Mouse (Mus musculus) layer of hippocampus, adult 9-11 months (tissue): Measurements from ENCODE around the gene Dmwd.
A peak's percentile ranks its signal among the peaks of the same experiment; 100 is the strongest.

ENCODE experiments used
- DNase-seq: peaks from one replicate; pipeline ENCODE4 v3.0.0; 2022

The Dmwd gene

DNA sequence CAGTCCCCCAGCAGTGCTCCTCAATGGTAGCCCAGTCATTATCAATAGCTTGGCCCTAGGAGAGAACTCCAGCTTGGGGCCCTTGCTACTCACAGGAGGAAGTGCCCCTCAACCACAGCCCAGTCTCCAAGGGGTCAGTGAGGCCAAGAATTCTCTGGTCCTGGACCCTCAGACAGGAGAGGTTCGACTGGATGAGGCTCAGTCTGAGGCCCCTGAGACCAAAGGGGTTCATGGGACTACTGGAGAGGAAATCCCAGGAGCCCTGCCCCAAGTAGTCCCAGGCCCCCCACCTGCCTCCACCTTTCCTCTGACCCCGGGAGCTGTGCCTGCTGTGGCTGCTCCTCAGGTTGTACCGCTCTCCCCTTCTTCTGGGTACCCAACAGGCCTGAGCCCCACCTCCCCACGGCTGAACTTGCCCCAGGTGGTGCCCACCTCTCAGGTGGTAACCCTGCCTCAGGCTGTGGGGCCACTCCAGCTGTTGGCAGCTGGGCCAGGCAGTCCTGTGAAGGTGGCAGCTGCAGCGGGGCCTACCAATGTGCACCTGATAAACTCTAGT, 20.5 kb downstream of the Dmwd start:
- DNase-seq: no peak

GRCm38 (mm10) chr7:19097217-19097616, 21.2 kb downstream of the Dmwd start:
- DNase-seq: no peak

GRCm38 (mm10) chr7:19097863-19098262, 21.8 kb downstream of the Dmwd start:
- no peak for DNase-seq

GRCm38 (mm10) chr7:19098811-19099210, 22.8 kb downstream of the Dmwd start:
- no peak for DNase-seq

DNA sequence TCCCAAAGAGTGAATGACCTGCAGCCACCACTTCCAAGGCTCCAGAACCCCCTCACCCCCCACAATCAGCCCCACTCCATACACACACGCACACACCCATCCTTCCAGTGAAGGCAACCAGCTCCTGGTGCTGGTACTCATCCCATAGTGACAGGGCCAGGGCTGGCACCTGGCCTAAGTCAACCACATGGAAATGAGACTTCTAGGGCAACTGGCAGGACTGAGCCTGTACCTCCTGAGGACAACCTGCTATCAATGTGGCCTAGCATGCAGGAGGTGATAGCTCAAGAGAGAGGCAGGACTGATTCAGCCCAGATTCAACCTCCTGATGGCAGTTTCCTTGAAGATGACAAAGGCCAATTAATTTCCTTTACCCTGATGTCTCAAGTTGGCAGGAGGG, 24.3 kb downstream of the Dmwd start:
- DNase-seq: no peak

- DNase-seq: no peak
These were observed 27.7 kb downstream of the Dmwd start for GRCm38 (mm10) chr7:19103741-19104140.

GRCm38 (mm10) chr7:19104486-19104885, 28.5 kb downstream of the Dmwd start:
- DNase-seq: no peak

GRCm38 (mm10) chr7:19107436-19107835, 31.4 kb downstream of the Dmwd start:
- no peak for DNase-seq

- DNase-seq: no peak
These were observed 33.5 kb downstream of the Dmwd start for GRCm38 (mm10) chr7:19109565-19109964.

GRCm38 (mm10) chr7:19118028-19118771, 42.2 kb downstream of the Dmwd start, which contains the start of gene Gm4969:
Gene Gm4969, minus strand, starts transcription at chr7:19118368.
- peak; percentile 58 for DNase-seq

- DNase-seq: no peak
These were observed 43.1 kb downstream of the Dmwd start for GRCm38 (mm10) chr7:19119083-19119482.

- peak; percentile 97 for DNase-seq
These were observed 43.8 kb downstream of the Dmwd start, which contains the start of gene Fbxo46 for GRCm38 (mm10) chr7:19119631-19120429. Gene Fbxo46, plus strand, starts transcription at chr7:19119859.

GRCm38 (mm10) chr7:19121686-19122085, 45.7 kb downstream of the Dmwd start:
- no peak for DNase-seq

- DNase-seq: no peak
These were observed 48.7 kb downstream of the Dmwd start for GRCm38 (mm10) chr7:19124713-19125112.

DNA sequence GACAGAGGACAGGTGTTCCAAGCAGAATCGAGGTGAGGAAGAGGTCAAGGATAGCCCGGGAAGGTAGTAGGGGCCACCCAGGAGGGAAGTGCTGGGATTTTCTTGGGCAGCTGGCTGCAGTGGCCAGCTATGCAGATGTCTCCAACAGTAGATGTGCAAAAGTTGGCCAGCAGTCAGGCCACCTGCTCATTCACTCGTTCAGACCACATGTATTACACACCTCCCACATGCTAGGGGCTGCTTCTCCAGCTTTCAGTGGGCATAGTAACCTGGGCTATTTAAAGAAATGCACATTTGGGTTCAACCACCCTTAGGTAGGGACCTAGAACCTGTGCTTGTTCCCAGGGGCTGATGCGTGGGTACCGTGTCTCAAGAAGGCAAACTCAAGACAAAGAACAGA, 51.7 kb downstream of the Dmwd start:
- no peak for DNase-seq

DNA sequence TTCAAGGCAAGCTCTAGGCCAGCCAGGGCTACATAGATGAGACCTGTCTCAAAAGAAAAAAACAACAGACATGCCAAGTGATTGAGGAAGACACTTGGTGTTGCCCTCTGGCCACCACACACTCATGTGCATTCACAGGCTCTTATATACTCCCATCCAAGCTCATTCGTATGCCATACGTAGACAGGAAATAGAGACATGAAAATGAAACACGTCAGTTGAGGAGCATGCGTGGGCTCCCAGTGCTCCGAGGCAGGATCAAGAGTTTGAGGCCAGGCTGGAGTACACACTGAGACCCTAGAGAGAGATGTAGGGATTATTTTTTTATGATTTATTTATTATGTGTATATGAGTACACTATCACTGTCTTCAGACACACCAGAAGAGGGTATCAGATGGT, 53.4 kb downstream of the Dmwd start:
- no peak for DNase-seq

DNA sequence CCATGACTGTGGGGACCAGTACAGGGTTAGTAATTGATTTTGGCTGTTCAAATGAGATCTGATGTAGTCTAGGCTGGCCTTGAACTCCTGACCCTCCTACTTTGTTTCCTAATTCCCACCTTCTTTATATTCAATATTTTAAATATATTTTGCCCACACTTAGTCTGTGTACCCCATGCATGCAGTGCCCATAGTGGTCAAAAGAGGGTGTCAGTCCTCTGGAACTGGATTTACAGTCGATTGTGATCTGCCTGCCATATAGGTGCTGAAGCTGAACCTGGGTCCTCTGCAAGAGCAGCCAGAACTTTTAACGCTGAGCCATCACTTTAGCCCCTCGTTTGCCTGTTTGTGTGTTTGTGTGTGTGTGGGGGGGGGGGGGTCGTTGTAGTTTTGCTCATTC, 54.6 kb downstream of the Dmwd start:
- no peak for DNase-seq

DNA sequence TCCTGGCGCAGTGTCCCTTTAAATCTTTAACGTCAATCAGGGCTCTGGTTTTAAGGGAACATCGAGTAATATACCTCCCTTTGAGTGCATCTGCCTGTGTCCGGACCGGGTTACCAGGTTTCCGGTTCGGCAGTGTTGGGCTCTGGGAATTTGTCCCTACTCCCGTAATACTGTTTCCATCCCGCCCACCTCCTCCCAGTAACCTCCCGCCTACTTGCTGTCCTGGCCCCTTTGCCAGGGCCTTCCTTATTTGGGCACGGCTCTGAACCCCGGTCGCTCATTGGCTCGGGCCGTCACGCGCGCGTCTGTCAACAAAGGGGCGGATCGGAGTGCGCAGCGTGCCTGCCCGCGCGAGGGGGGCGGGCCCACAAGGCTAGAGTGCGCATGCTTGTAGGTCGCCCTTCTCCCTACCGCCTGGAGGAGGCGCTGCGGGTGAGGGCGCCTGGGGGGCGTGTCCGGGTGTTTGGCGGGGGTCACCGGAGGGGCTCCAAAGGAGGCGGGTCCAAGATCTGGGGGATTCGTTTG, 55.4 kb downstream of the Dmwd start:
- peak; percentile 99 for DNase-seq
